Mouse (Mus musculus): ENCODE results near the gene Ccnt2. TPM values are rescaled to one million over a fixed set of nuclear protein-coding genes. Genes with fewer than 3 reads are reported as not detected.

The Ccnt2 gene
- total and polyA plus RNA-seq, 3 experiments = 18.1 to 30.8 (median 27.4) TPM

- TF ChIP-seq IRF4 (IDR thresholded peaks at IDR 0.05; ENCODE audit: low read depth, low read length) = no peak
- TF ChIP-seq ZC3H11A (IDR thresholded peaks at IDR 0.05; ENCODE audit: low read depth, low read length) = peak; percentile 78
- TF ChIP-seq POLR2A (IDR thresholded peaks at IDR 0.05; ENCODE audit: low read depth, low read length) = no peak
- TF ChIP-seq SIN3A (IDR thresholded peaks at IDR 0.05; ENCODE audit: low read length) = no peak
- TF ChIP-seq SMC3 (IDR thresholded peaks at IDR 0.05; ENCODE audit: low read depth, low read length) = peak; percentile 88
- TF ChIP-seq RAD21 (IDR thresholded peaks at IDR 0.05; ENCODE audit: low read depth, low read length) = peak; percentile 89
- no peak for TF ChIP-seq MYC (IDR thresholded peaks at IDR 0.05; ENCODE audit: low read depth, low read length)
- peak in 1 of 2 experiments; percentile 84; a peak in 3 of 4 replicates for TF ChIP-seq CTCF (conservative IDR thresholded peaks at IDR 0.05 in 1 of 2, IDR thresholded peaks at IDR 0.05 in 1 of 2; ENCODE audit: low read depth in 2 of 2, low read length in 2 of 2)
- no peak for TF ChIP-seq PAX5 (IDR thresholded peaks at IDR 0.05; ENCODE audit: low read length)
- peak; percentile 49 for DNase-seq (ENCODE audit: extremely low read depth)
- Histone ChIP-seq H3K27me3 (replicated peaks) (no peaks in the 10 kb centered on the region), H3K4me2 (ENCODE audit: insufficient read depth, low read depth, poor library complexity, severe bottlenecking) (no peak overlapping the region), H3K27ac (ENCODE audit: insufficient read depth, low read depth) (no peak overlapping the region), H3K4me1 (ENCODE audit: control insufficient read depth in 1 of 2, insufficient read depth in 2 of 2) (peaks cover 0 to 3% of the 10 kb centered on the region in 2 experiments; a peak in 1 of 4 replicates), H3K79me2 (replicated peaks; ENCODE audit: control insufficient read depth, extremely low read depth, insufficient read depth, poor library complexity, severe bottlenecking) (no peaks in the 10 kb centered on the region), H3K36me3 (replicated peaks in 1 of 2; ENCODE audit: control insufficient read depth in 1 of 2, insufficient read depth in 1 of 2, low read length in 1 of 2) (no peaks in the 10 kb centered on the region), H3K9me3 (replicated peaks; ENCODE audit: low read length) (no peaks in the 10 kb centered on the region), H3K4me3 (replicated peaks in 1 of 3; ENCODE audit: low read depth in 2 of 3, low read length in 2 of 3, poor library complexity in 1 of 3) (no peak overlapping the region), H3K9ac (ENCODE audit: insufficient read depth, low read depth) (no peak overlapping the region)
- in situ Hi-C loops (cut with MboI; ENCODE audit: low pct_ligation_motif_present, low pct_unique_long_range_greater_than_20kb, low sequenced_read_pairs) = loop anchor here (25.0 kb wide), 1 partner anchor 153 kb away; no protein-coding TSS in a partner anchor
- dilution Hi-C loops (cut with MboI; ENCODE audit: extremely low pct_ligation_motif_present, extremely low pct_unique_long_range_greater_than_20kb, low sequenced_read_pairs) = no loop called here
Observed at GRCm38 (mm10) chr1:127765468-127765867, 8.5 kb upstream of the Ccnt2 start.

- peaks cover 0 to under 1% of the 10 kb centered on the region in 2 experiments; a peak in 2 of 4 replicates for H3K4me1 ChIP-seq (ENCODE audit: control insufficient read depth in 1 of 2, insufficient read depth in 2 of 2)
- no peaks in the 10 kb centered on the region for H3K79me2 ChIP-seq (replicated peaks; ENCODE audit: control insufficient read depth, extremely low read depth, insufficient read depth, poor library complexity, severe bottlenecking)
- H3K9ac ChIP-seq (ENCODE audit: insufficient read depth, low read depth) = no peak overlapping the region
- no peak overlapping the region for H3K27ac ChIP-seq (ENCODE audit: insufficient read depth, low read depth)
- no peak overlapping the region for H3K4me2 ChIP-seq (ENCODE audit: insufficient read depth, low read depth, poor library complexity, severe bottlenecking)
- no peaks in the 10 kb centered on the region for H3K9me3 ChIP-seq (replicated peaks; ENCODE audit: low read length)
- TF ChIP-seq EP300 (IDR thresholded peaks at IDR 0.05; ENCODE audit: low read length) (no peak), MAZ (IDR thresholded peaks at IDR 0.05; ENCODE audit: low read depth, low read length) (no peak), MAFK (IDR thresholded peaks at IDR 0.05; ENCODE audit: insufficient replicate concordance, low read length) (0 out of 2 replicates have a peak, but pooled peaks have one; percentile 58), USF2 (conservative IDR thresholded peaks at IDR 0.05; ENCODE audit: low read depth, low read length) (no peak), ZMIZ1 (IDR thresholded peaks at IDR 0.05; ENCODE audit: low read depth, low read length) (no peak), NELFE (IDR thresholded peaks at IDR 0.05; ENCODE audit: low read depth, low read length) (no peak), POLR2AphosphoS2 (IDR thresholded peaks at IDR 0.05; ENCODE audit: low read depth, low read length) (no peak)
- in situ Hi-C loops (cut with MboI; ENCODE audit: low pct_ligation_motif_present, low pct_unique_long_range_greater_than_20kb, low sequenced_read_pairs) = loop anchor here (25.0 kb wide), 1 partner anchor 154 kb away; no protein-coding TSS in a partner anchor
- no peak for DNase-seq (ENCODE audit: extremely low read depth)
- dilution Hi-C loops (cut with MboI; ENCODE audit: extremely low pct_ligation_motif_present, extremely low pct_unique_long_range_greater_than_20kb, low sequenced_read_pairs) = no loop called here
- H3K27me3 ChIP-seq (replicated peaks) = no peaks in the 10 kb centered on the region
- H3K4me3 ChIP-seq (replicated peaks in 1 of 3; ENCODE audit: low read depth in 2 of 3, low read length in 2 of 3, poor library complexity in 1 of 3) = no peak overlapping the region
- peaks cover 0 to 9% of the 10 kb centered on the region in 2 experiments for H3K36me3 ChIP-seq (replicated peaks in 1 of 2; ENCODE audit: control insufficient read depth in 1 of 2, insufficient read depth in 1 of 2, low read length in 1 of 2)
Observed at GRCm38 (mm10) chr1:127766741-127767140, 7.2 kb upstream of the Ccnt2 start.

Data from CH12.LX (cell line).